In the genomic region with DNA sequence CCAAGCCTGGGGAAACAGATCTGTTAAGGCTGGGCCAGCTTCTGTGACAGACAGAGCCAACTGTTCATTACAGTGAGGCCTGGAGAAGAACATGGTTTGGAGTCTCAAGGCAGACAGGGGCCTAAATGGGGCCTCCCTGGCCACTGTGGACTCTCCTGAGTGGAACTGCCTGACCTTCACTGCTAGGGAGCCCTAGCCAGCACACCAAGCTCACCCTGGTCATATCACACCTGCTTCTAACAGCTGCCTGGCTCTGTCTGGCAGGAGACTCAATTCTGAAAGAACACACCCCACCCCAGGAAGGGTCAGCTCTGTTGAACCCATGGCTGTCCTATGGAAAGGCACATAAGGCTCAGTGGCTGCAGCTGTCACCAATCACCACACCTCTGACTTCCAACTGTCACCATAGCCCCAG, we compare ENCODE assay signal across 12 mouse cellular contexts. TPM values are rescaled to one million over a fixed set of nuclear protein-coding genes. Genes with fewer than 3 reads are reported as not detected.
A peak's percentile ranks its signal among the peaks of the same experiment; 100 is the strongest.
DNase-seq lines count a peak whose midpoint lies in the region; ATAC-seq and TF ChIP-seq lines count a peak whose summit lies in the region.
"Had no signal": no experiment of that assay in that cellular context is flagged by ENCODE, and none has a peak within 500 bp of the region (broad histone marks: within the 10 kb centered on the region; RNA-seq: fewer than 3 reads in every experiment).

No protein-coding gene starts in this region.

- no peak for ATAC-seq in heart, embryonic 14.5 days (ENCODE audit: insufficient number of reproducible peaks, insufficient read depth, low FRiP score, low read depth)
- no peak for ATAC-seq in G1E (ENCODE audit: extremely low read depth, insufficient number of reproducible peaks, low FRiP score, poor library complexity, severe bottlenecking)
- ATAC-seq in liver, embryonic 12.5 days = no peak

- no peaks in the 10 kb centered on the region for H3K27me3 ChIP-seq in heart, embryonic 14.5 days (ENCODE audit: control insufficient read depth, insufficient read depth, low read length)
- no peaks in the 10 kb centered on the region for H3K27me3 ChIP-seq in G1E (ENCODE audit: insufficient read depth, low read length)
- no peaks in the 10 kb centered on the region for H3K27me3 ChIP-seq in embryonic facial prominence, embryonic 10.5 days (replicated peaks; ENCODE audit: low read depth, poor library complexity, severe bottlenecking)
- H3K27me3 ChIP-seq in liver, embryonic 12.5 days (replicated peaks) = no peaks in the 10 kb centered on the region
- H3K27me3 ChIP-seq: embryonic facial prominence, embryonic 15.5 days; kidney, embryonic 15.5 days had no signal

- no peaks in the 10 kb centered on the region for H3K9me3 ChIP-seq in heart, embryonic 14.5 days (ENCODE audit: control insufficient read depth, low read length)
- no peaks in the 10 kb centered on the region for H3K9me3 ChIP-seq in G1E (replicated peaks)
- H3K9me3 ChIP-seq in embryonic facial prominence, embryonic 10.5 days = no peaks in the 10 kb centered on the region
- no peaks in the 10 kb centered on the region for H3K9me3 ChIP-seq in liver, embryonic 12.5 days (replicated peaks)
- H3K9me3 ChIP-seq: embryonic facial prominence, embryonic 15.5 days; kidney, embryonic 15.5 days had no signal

- H3K27ac ChIP-seq in heart, embryonic 14.5 days (replicated peaks in 1 of 2; ENCODE audit: control insufficient read depth in 1 of 2, insufficient read depth in 1 of 2, low read depth in 2 of 2, low read length in 2 of 2) = no peak overlapping the region
- H3K27ac ChIP-seq in embryonic facial prominence, embryonic 10.5 days (replicated peaks) = no peak overlapping the region
- peak overlapping the region; percentile 87 for H3K27ac ChIP-seq in liver, embryonic 12.5 days
- H3K27ac ChIP-seq: embryonic facial prominence, embryonic 15.5 days; kidney, embryonic 15.5 days had no signal

- H3K4me2 ChIP-seq in heart, embryonic 14.5 days (ENCODE audit: low read length) = no peak overlapping the region
- peak overlapping the region; percentile 79 for H3K4me2 ChIP-seq in liver, embryonic 12.5 days
- H3K4me2 ChIP-seq: embryonic facial prominence, embryonic 15.5 days; kidney, embryonic 15.5 days had no signal

- no peak overlapping the region for H3K4me3 ChIP-seq in heart, embryonic 14.5 days (ENCODE audit: control insufficient read depth in 1 of 2, insufficient read depth in 1 of 2, low read depth in 1 of 2, low read length in 2 of 2)
- peak overlapping the region; percentile 17; the same call in 1 of the 2 replicates for H3K4me3 ChIP-seq in G1E (ENCODE audit: low read depth, low read length)
- peak overlapping the region; percentile 8; the same call in 1 of the 2 replicates for H3K4me3 ChIP-seq in embryonic facial prominence, embryonic 10.5 days
- H3K4me3 ChIP-seq in liver, embryonic 12.5 days = no peak overlapping the region
- H3K4me3 ChIP-seq: embryonic facial prominence, embryonic 15.5 days; kidney, embryonic 15.5 days had no signal

- no peak for DNase-seq in heart, postnatal 4 days
- no peak for DNase-seq in G1E (ENCODE audit: low spot score)
- DNase-seq in embryonic facial prominence, embryonic 10.5 days (ENCODE audit: low spot score) = no peak
- DNase-seq in cerebellum, adult 8-10 months = no peak
- no peak for DNase-seq in layer of hippocampus, postnatal 10 days (ENCODE audit: low spot score in 2 of 2)
- DNase-seq: cerebellum, adult 9-11 months; lung, postnatal 36 days; right cerebral cortex, postnatal 14 days had no signal

- peaks cover 20% of the 10 kb centered on the region for H3K36me3 ChIP-seq in heart, embryonic 14.5 days (ENCODE audit: control insufficient read depth, insufficient read depth, low read length)
- peaks cover 77% of the 10 kb centered on the region for H3K36me3 ChIP-seq in G1E (replicated peaks)
- peaks cover 74% of the 10 kb centered on the region for H3K36me3 ChIP-seq in embryonic facial prominence, embryonic 10.5 days (replicated peaks)
- peaks cover 53% of the 10 kb centered on the region for H3K36me3 ChIP-seq in liver, embryonic 12.5 days

- peaks cover 37 to 65% of the 10 kb centered on the region in 2 experiments for H3K4me1 ChIP-seq in heart, embryonic 14.5 days (ENCODE audit: control insufficient read depth in 2 of 2, insufficient read depth in 2 of 2, low read length in 2 of 2)
- peaks cover 63% of the 10 kb centered on the region for H3K4me1 ChIP-seq in G1E (ENCODE audit: insufficient read depth, low read depth, low read length)
- peaks cover 67% of the 10 kb centered on the region for H3K4me1 ChIP-seq in embryonic facial prominence, embryonic 10.5 days
- H3K4me1 ChIP-seq in liver, embryonic 12.5 days = peaks cover 81% of the 10 kb centered on the region

- H3K9ac ChIP-seq in heart, embryonic 14.5 days (ENCODE audit: low read length) = peak overlapping the region; percentile 3; the same call in 1 of the 2 replicates
- H3K9ac ChIP-seq in liver, embryonic 12.5 days = peak overlapping the region; percentile 66
- H3K9ac ChIP-seq: embryonic facial prominence, embryonic 15.5 days; kidney, embryonic 15.5 days had no signal

- TF ChIP-seq CTCF in G1E (IDR thresholded peaks at IDR 0.05; ENCODE audit: low read depth, low read length) = no peak

RNA-seq across cellular contexts. Expression of a gene that starts 29.1 kb away (rescaled TPM):
- polyA plus RNA-seq in heart, embryonic 14.5 days (2014; fragmentation: Nextera tagmentation; extraction: Ambion mirVana) = 3.7 and 4.6 TPM in 2 replicates
- total RNA-seq in heart, postnatal 4 days (2021) = 1 to 10 TPM in 1 of 2 experiments, under 1 TPM in 1; 0.90 to 1.1 TPM
- total RNA-seq in G1E (2014; fragmentation: Nextera tagmentation) (0.68 and 1.5 TPM in 2 replicates), G1E (2017) (0.55 and 1.3 TPM in 2 replicates)
- polyA plus RNA-seq in G1E (2012) = 0.78 and 1.5 TPM in 2 replicates
- polyA plus RNA-seq in embryonic facial prominence, embryonic 10.5 days (2016; fragmentation: Nextera tagmentation; extraction: Ambion mirVana) = 8.8 and 8.9 TPM in 2 replicates
- 1.3 and 1.4 TPM in 2 replicates for polyA plus RNA-seq in liver, embryonic 12.5 days (2016; fragmentation: Nextera tagmentation; extraction: Ambion mirVana)
- 10 to 100 TPM; 25.3 to 26.6 TPM for total RNA-seq in layer of hippocampus, postnatal 10 days (2021)

RNA-seq across cellular contexts. Expression of a gene that starts 36.3 kb away (rescaled TPM):
- polyA plus RNA-seq in heart, embryonic 14.5 days (2014; fragmentation: Nextera tagmentation; extraction: Ambion mirVana) = 70.8 and 74.8 TPM in 2 replicates
- 10 to 100 TPM; 57.5 to 59.6 TPM for total RNA-seq in heart, postnatal 4 days (2021)
- total RNA-seq in G1E (2014; fragmentation: Nextera tagmentation) (75.2 and 84.1 TPM in 2 replicates), G1E (2017) (13.2 and 17.5 TPM in 2 replicates)
- 92.1 and 124 TPM in 2 replicates for polyA plus RNA-seq in G1E (2012)
- polyA plus RNA-seq in embryonic facial prominence, embryonic 10.5 days (2016; fragmentation: Nextera tagmentation; extraction: Ambion mirVana) = 189 and 195 TPM in 2 replicates
- 38.5 and 39.0 TPM in 2 replicates for polyA plus RNA-seq in liver, embryonic 12.5 days (2016; fragmentation: Nextera tagmentation; extraction: Ambion mirVana)
- 10 to 100 TPM; 79.7 to 80.2 TPM for total RNA-seq in layer of hippocampus, postnatal 10 days (2021)

RNA-seq across cellular contexts. Expression of a gene that starts 43.8 kb away (rescaled TPM):
- polyA plus RNA-seq in heart, embryonic 14.5 days (2014; fragmentation: Nextera tagmentation; extraction: Ambion mirVana) = 29.5 and 30.2 TPM in 2 replicates
- total RNA-seq in heart, postnatal 4 days (2021) = 10 to 100 TPM; 31.4 to 34.2 TPM
- 29.4 and 35.2 TPM in 2 replicates for total RNA-seq in G1E (2014; fragmentation: Nextera tagmentation)
- total RNA-seq in G1E (2017) = 58.6 and 62.5 TPM in 2 replicates
- polyA plus RNA-seq in G1E (2012) = 107 and 131 TPM in 2 replicates
- polyA plus RNA-seq in embryonic facial prominence, embryonic 10.5 days (2016; fragmentation: Nextera tagmentation; extraction: Ambion mirVana) = 81.5 and 86.2 TPM in 2 replicates
- 47.2 and 47.3 TPM in 2 replicates for polyA plus RNA-seq in liver, embryonic 12.5 days (2016; fragmentation: Nextera tagmentation; extraction: Ambion mirVana)
- total RNA-seq in layer of hippocampus, postnatal 10 days (2021) = 10 to 100 TPM; 42.8 to 44.2 TPM

RNA-seq across cellular contexts. Expression of a gene that starts 44.3 kb away (rescaled TPM):
- polyA plus RNA-seq in heart, embryonic 14.5 days (2014; fragmentation: Nextera tagmentation; extraction: Ambion mirVana) = 3.6 and 4.1 TPM in 2 replicates
- total RNA-seq in heart, postnatal 4 days (2021) = 10 to 100 TPM; 13.3 to 14.8 TPM
- 3.5 and 5.1 TPM in 2 replicates for total RNA-seq in G1E (2014; fragmentation: Nextera tagmentation)
- 6.8 and 6.9 TPM in 2 replicates for total RNA-seq in G1E (2017)
- polyA plus RNA-seq in G1E (2012) = 7.2 and 7.5 TPM in 2 replicates
- polyA plus RNA-seq in embryonic facial prominence, embryonic 10.5 days (2016; fragmentation: Nextera tagmentation; extraction: Ambion mirVana) = 10.3 and 11.3 TPM in 2 replicates
- 5.0 and 5.8 TPM in 2 replicates for polyA plus RNA-seq in liver, embryonic 12.5 days (2016; fragmentation: Nextera tagmentation; extraction: Ambion mirVana)
- 10 to 100 TPM; 30.3 to 33.4 TPM for total RNA-seq in layer of hippocampus, postnatal 10 days (2021)

Comparison
In these comparisons a context has a peak if more than half of its experiments do, and no peak if none do; other contexts are left out.
1. H3K4me3 ChIP-seq: peak in G1E (single experiment) and embryonic facial prominence, embryonic 10.5 days (single experiment); none in heart, embryonic 14.5 days (0 of 2) and liver, embryonic 12.5 days (single experiment).